Mouse (Mus musculus): ENCODE results near the gene Prokr2. TPM values are rescaled to one million over a fixed set of nuclear protein-coding genes. Genes with fewer than 3 reads are reported as not detected.

Gene Prokr2
- polyA plus RNA-seq (2015; fragmentation: Nextera tagmentation; extraction: Ambion mirVana): 3.1 and 3.8 TPM in 2 replicates

DNA sequence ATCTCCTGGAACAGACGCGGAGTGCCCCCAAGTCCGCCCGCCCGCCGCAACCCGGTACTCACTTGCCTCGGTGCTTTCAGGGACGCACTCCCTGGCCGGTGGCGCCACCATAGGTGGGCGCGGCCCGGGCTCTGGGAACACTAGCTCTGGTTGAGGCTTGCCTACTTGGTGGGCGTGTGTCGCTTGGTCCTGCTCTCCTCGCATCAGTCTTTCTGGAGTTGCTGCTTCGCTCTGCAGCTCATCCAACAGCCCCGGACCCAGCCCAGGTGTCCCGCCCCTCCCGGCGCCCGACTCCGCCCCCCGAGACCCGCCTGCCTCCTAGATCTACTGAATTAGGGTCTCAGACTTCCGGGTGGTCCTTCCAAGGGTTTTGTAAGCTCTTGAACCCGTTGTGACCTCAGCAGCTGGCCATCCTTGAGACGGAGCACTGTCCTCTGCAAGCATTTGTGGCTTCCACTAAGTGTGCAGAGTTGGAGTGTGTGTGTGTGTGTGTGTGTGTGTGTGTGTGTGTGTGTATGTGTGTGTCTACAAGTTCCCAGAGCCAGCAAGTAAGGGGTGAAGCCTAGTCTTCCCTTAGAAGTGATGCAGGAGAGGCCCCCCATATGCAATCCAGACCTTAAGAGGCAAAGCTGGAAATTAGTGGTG is at the start of gene Prokr2:
Gene Prokr2, minus strand, starts transcription at position 254 of the 645 bp plus-strand sequence.
- WGBS: under 1% methylated on average over 29 of the region's 29 CpGs
- Histone ChIP-seq H3K27ac (replicated peaks) (no peak within 1 kb of the TSS), H3K27me3 (replicated peaks) (peaks cover 18% of the 10 kb centered on the region), H3K4me2 (peak within 1 kb of the TSS; percentile 97), H3K36me3 (no peaks in the 10 kb centered on the region), H3K9me3 (replicated peaks) (no peaks in the 10 kb centered on the region), H3K4me3 (replicated peaks) (peak within 1 kb of the TSS; percentile 54), H3K4me1 (peaks cover 15% of the 10 kb centered on the region), H3K9ac (replicated peaks) (peak within 1 kb of the TSS; percentile 48)
- ATAC-seq (ENCODE audit: low FRiP score): peak; percentile 64

DNA sequence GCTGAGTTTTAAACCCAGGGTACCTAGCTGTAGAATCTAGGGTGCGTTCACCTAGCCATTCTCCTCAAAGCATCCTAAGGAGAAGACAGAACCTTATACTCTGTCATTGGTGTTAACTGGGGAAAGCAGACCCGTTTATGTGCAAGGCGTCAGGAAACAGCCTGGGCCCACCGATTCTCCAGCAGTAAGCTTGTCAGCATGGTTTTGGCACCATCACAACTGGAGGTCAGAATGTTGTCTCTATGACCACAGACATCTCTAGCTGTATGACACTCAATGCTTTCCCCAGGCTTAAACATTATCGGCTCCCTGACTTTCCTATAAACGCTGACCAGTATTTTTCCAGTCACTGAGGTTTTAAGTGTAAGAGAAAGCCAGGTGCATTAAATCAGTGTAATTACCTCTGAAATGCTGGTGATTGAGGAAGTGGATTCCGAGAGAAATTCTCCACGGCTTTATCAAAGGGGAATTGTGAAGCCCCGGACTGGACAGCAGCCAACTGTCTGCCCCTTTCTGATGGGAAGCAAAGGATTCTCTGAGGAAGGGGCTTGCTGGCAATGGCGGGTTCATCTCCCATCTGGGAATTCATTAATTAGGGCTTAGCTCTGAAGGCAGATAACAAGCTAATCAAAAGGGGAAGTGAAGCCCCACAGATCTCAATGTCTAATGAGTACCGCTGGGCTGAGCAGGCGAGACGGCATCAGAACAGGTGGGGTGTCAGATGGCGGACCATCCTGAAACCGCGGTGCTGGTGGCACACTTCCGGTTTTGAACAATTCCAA is 42.1 kb upstream of the Prokr2 start:
- Histone ChIP-seq H3K27me3 (replicated peaks) (no peaks in the 10 kb centered on the region), H3K9ac (replicated peaks) (no peak overlapping the region), H3K4me2 (peak overlapping the region; percentile 34; the same call in 1 of the 2 replicates), H3K27ac (replicated peaks) (no peak overlapping the region), H3K9me3 (replicated peaks) (no peaks in the 10 kb centered on the region), H3K4me1 (peaks cover 11% of the 10 kb centered on the region), H3K36me3 (no peaks in the 10 kb centered on the region), H3K4me3 (replicated peaks) (no peak overlapping the region)
- 43% methylated on average over 17 of the region's 17 CpGs for WGBS
- 0 out of 2 replicates have a peak, but pooled peaks have one; percentile 13 for ATAC-seq (ENCODE audit: low FRiP score)

DNA sequence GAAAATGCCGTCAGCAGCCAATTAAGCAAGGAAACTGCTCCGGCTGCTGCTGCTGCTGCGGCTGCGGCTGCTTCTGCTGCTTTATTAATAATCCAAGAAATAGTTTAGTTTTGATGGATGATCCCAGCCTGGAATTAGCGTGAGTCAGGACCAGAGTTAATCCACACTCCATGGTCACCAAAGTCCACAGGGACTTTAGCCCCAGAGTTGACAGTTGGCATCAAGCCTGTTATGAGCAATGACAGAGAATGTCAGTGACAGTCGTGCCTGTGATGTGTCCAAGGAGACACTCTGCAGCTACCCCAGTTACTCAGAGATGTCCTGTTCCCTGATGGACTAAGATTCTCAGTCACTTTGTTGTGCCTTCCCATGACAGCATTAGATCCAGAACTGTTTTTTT is 40.3 kb upstream of the Prokr2 start:
- Histone ChIP-seq H3K36me3 (no peaks in the 10 kb centered on the region), H3K9ac (replicated peaks) (no peak overlapping the region), H3K4me3 (replicated peaks) (no peak overlapping the region), H3K27me3 (replicated peaks) (no peaks in the 10 kb centered on the region), H3K4me2 (no peak overlapping the region), H3K27ac (replicated peaks) (no peak overlapping the region), H3K9me3 (replicated peaks) (no peaks in the 10 kb centered on the region), H3K4me1 (peaks cover 11% of the 10 kb centered on the region)
- 58% methylated on average over 6 of the region's 6 CpGs for WGBS
- no peak for ATAC-seq (ENCODE audit: low FRiP score)

DNA sequence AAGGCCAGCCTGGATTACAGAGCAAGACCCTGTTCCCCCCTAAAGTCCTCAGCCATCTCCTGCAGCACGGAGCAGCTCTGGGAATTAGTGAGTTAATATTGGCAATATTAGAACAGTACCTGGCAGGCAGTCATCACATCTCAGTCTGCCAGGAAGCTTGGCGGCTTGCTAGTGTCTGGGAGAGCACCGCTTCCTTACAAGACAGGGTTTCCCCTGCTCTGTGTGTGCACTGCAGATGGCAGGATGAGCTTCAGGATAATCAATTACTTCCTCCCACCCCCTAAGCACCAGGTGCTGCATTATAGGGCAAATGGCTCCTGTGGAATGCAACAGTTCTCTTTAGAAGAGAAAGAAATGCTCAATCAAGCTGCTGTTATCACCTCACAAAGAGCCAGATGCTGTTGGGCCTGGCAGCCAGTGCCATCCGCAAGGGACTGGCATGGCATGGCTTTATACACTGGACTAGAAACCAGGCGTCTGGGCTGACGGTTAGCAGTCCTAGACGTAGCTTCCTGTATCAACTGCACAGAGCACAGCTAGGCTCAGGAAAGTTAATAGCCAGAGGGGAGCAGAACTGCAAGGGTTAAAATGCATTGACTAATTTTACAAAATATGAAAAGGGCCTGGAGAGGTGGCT is 38.3 kb upstream of the Prokr2 start:
- H3K4me3 ChIP-seq (replicated peaks): no peak overlapping the region
- H3K9me3 ChIP-seq (replicated peaks): no peaks in the 10 kb centered on the region
- peaks cover 11% of the 10 kb centered on the region for H3K4me1 ChIP-seq
- no peaks in the 10 kb centered on the region for H3K36me3 ChIP-seq
- peak; percentile 68 for ATAC-seq (ENCODE audit: low FRiP score)
- no peaks in the 10 kb centered on the region for H3K27me3 ChIP-seq (replicated peaks)
- H3K4me2 ChIP-seq: no peak overlapping the region
- H3K9ac ChIP-seq (replicated peaks): no peak overlapping the region
- no peak overlapping the region for H3K27ac ChIP-seq (replicated peaks)
- 59% methylated on average over 7 of the region's 7 CpGs for WGBS

DNA sequence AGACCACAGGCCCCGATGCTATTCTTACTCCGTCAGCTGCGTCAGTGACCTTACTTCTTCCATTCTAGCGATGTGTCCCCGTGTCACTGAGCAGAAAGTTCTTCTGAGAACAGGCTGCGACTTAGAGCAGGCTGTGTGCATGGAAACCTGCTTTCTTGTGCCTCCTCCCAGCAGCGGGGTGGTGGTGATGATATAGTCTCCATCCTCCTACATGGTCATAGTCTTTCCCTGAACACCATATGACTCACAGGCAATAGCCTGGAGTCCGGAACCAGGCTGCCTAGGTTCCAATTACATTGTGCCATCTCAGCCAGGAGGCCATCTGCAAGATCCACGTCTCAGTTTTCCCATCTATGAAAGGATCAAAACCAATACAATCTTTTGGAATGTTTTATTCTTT is 37.6 kb upstream of the Prokr2 start:
- WGBS: 92% methylated on average over 9 of the region's 9 CpGs
- ATAC-seq (ENCODE audit: low FRiP score): no peak
- H3K9ac ChIP-seq (replicated peaks): no peak overlapping the region

DNA sequence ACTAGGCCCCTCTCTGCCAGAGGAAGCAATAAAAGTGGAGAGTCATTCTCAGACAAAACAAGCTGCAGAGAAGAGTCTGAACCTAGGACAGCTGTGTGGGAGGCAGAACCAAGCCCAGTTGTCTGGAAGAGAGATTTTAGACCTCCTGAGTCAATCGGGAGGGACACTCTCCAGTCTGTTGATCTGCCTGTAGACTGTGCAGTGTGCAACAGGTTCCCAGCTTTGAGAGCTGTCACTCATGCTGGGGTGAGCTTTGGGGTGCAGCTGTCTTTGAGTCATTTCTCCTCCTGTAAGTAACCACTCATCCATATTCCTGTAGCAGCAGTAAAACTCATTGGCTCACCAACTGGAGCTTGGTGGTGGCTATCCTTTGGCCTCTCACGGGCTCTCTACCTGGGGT is 33.2 kb upstream of the Prokr2 start:
- Histone ChIP-seq H3K4me1 (no peaks in the 10 kb centered on the region), H3K27ac (replicated peaks) (no peak overlapping the region), H3K4me2 (no peak overlapping the region), H3K4me3 (replicated peaks) (no peak overlapping the region), H3K9ac (replicated peaks) (no peak overlapping the region), H3K9me3 (replicated peaks) (no peaks in the 10 kb centered on the region), H3K36me3 (no peaks in the 10 kb centered on the region), H3K27me3 (replicated peaks) (no peaks in the 10 kb centered on the region)
- no peak for ATAC-seq (ENCODE audit: low FRiP score)
- WGBS: 86% methylated on average over 2 of the region's 2 CpGs

More for the DNA sequence above, 37.6 kb upstream of the Prokr2 start:
- Histone ChIP-seq H3K27ac (replicated peaks) (no peak overlapping the region), H3K4me2 (no peak overlapping the region), H3K4me3 (replicated peaks) (no peak overlapping the region), H3K36me3 (no peaks in the 10 kb centered on the region), H3K27me3 (replicated peaks) (no peaks in the 10 kb centered on the region), H3K9me3 (replicated peaks) (no peaks in the 10 kb centered on the region), H3K4me1 (peaks cover 8% of the 10 kb centered on the region)

DNA sequence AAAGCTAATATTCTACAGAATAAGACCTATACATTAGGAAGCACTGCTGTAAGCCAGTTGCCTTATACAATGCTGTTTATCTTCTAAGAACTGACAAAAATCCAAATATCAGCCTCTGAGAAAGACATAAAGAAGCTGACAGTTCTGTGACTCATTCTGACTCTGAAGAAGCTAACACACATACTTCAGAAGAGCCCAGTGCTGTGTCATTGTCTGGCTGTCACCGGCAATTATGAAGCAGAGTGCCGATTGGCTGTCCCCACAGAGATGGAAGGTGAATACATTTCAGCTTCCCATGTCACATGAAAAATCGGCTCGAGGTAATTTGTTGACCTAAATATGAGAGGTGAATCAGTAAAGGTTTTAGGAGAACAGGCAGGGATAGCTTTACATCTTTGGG is 24.9 kb upstream of the Prokr2 start:
- Histone ChIP-seq H3K9ac (replicated peaks) (no peak overlapping the region), H3K4me1 (no peaks in the 10 kb centered on the region), H3K9me3 (replicated peaks) (no peaks in the 10 kb centered on the region), H3K4me2 (no peak overlapping the region), H3K36me3 (no peaks in the 10 kb centered on the region), H3K27me3 (replicated peaks) (no peaks in the 10 kb centered on the region), H3K27ac (replicated peaks) (no peak overlapping the region), H3K4me3 (replicated peaks) (no peak overlapping the region)
- ATAC-seq (ENCODE audit: low FRiP score): no peak
- WGBS: 93% methylated on average over 4 of the region's 4 CpGs

DNA sequence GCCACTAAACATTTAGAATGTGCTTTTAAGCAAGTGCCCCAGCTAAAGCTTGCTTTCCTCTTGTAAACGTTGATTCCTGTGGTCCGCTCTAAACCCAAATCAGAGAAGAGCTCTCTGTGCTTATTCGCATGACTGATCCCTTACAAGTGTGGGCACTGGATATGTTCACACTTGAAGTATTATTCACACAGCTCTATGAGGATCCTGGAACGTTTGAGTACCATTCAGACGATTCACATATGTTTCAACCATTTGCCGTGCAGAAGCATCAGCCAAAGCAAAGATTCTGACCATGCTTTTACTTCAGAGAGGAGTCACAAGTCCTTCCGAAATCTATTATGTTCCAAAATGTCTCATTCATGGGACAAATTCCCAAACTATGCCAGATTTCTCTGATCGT is 12.9 kb upstream of the Prokr2 start:
- H3K27me3 ChIP-seq (replicated peaks): no peaks in the 10 kb centered on the region
- ATAC-seq (ENCODE audit: low FRiP score): no peak
- no peaks in the 10 kb centered on the region for H3K36me3 ChIP-seq
- H3K27ac ChIP-seq (replicated peaks): no peak overlapping the region
- H3K9ac ChIP-seq (replicated peaks): no peak overlapping the region
- peaks cover 6% of the 10 kb centered on the region; the same call in 1 of the 2 replicates for H3K4me1 ChIP-seq
- no peaks in the 10 kb centered on the region for H3K9me3 ChIP-seq (replicated peaks)
- WGBS: 90% methylated on average over 8 of the region's 8 CpGs
- no peak overlapping the region for H3K4me2 ChIP-seq
- H3K4me3 ChIP-seq (replicated peaks): no peak overlapping the region

DNA sequence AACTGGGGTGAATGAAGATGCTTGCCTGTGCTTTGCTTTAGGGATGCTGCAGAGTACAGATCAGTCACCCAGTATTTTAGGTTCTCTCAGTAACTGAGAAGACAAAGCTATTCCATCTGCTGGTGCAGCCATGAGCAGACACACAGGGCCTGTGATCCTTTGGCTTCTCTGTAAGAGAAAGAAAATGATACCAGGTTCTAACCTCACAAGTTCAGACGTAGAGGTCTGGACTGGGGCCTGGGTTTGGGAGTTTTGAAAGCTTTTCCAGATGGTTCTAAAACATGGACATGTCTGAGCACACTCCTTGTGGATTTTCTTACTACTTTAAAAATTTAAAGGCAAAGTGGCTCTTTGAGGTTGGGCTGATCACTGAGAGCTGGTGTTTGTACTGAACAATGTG is 10.5 kb upstream of the Prokr2 start:
- Histone ChIP-seq H3K27ac (replicated peaks) (no peak overlapping the region), H3K4me1 (peaks cover 6% of the 10 kb centered on the region; the same call in 1 of the 2 replicates), H3K9me3 (replicated peaks) (no peaks in the 10 kb centered on the region), H3K4me3 (replicated peaks) (no peak overlapping the region), H3K27me3 (replicated peaks) (no peaks in the 10 kb centered on the region), H3K9ac (replicated peaks) (no peak overlapping the region), H3K36me3 (no peaks in the 10 kb centered on the region), H3K4me2 (no peak overlapping the region)
- ATAC-seq (ENCODE audit: low FRiP score): no peak
- 45% methylated on average over 1 of the region's 1 CpGs for WGBS

DNA sequence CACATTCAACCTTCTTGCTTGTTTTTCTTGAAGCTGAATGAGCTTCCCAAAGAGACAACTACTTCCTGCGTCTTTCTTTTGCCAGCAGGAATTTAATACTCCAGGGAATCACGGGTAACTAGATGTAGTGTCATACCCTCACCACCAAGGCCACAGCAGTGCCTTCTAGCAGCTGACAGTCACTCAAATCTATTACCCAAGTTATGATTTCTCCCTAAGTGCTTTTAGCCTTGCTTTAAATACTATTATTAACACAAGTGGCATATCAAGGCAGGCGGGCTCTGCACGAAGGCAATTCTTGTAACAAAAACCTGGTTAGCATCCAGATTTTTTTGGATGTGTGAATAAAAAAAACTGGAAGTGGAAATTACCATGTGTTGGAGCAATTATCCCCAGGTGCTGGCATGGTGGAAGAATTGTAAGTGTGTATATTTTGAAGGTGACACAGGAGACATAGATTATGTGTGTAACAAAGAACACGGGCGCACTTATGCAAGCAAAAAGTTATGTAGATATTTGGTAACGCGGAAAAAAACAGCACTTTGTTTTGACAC is 5.4 kb upstream of the Prokr2 start:
- ATAC-seq (ENCODE audit: low FRiP score): no peak
- H3K4me1 ChIP-seq: peaks cover 6% of the 10 kb centered on the region; the same call in 1 of the 2 replicates
- no peak overlapping the region for H3K27ac ChIP-seq (replicated peaks)
- no peaks in the 10 kb centered on the region for H3K9me3 ChIP-seq (replicated peaks)
- H3K36me3 ChIP-seq: no peaks in the 10 kb centered on the region
- no peaks in the 10 kb centered on the region; the same call in none of the 2 replicates for H3K27me3 ChIP-seq (replicated peaks)
- H3K4me3 ChIP-seq (replicated peaks): no peak overlapping the region
- 83% methylated on average over 8 of the region's 8 CpGs for WGBS
- no peak overlapping the region for H3K9ac ChIP-seq (replicated peaks)
- H3K4me2 ChIP-seq: no peak overlapping the region

DNA sequence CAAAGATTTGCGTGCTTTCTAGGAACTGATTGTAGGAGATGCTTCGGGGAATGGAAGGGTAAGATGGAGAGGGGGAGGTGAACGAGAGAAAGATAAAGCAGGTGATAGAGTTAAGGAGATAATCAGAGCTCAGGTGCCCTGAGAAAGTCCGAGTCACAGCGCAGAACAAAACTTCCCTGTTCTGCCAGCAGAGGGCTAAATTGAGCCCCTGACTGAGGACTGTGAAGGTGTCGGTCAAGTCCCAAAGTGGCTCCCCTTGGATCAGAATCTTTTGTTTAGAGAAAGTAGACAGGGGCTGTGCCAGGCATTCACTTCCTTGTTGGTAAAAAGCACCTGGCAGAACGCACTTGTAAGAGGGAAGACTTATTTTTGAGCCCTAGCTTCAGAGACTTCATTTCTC is 4.3 kb upstream of the Prokr2 start:
- H3K36me3 ChIP-seq: no peaks in the 10 kb centered on the region
- H3K4me1 ChIP-seq: peaks cover 9% of the 10 kb centered on the region
- no peaks in the 10 kb centered on the region; the same call in none of the 2 replicates for H3K27me3 ChIP-seq (replicated peaks)
- H3K9me3 ChIP-seq (replicated peaks): no peaks in the 10 kb centered on the region
- H3K9ac ChIP-seq (replicated peaks): no peak overlapping the region
- 28% methylated on average over 7 of the region's 7 CpGs for WGBS
- ATAC-seq (ENCODE audit: low FRiP score): no peak
- no peak overlapping the region for H3K4me3 ChIP-seq (replicated peaks)
- no peak overlapping the region for H3K4me2 ChIP-seq
- H3K27ac ChIP-seq (replicated peaks): no peak overlapping the region

Measured in neural tube, embryonic 15.5 days (tissue).